Mouse (Mus musculus): Measurements from ENCODE around the gene Map3k5. TPM values are rescaled to one million over a fixed set of nuclear protein-coding genes. Genes with fewer than 3 reads are reported as not detected.

The Map3k5 gene
- polyA plus RNA-seq, 1 experiment from 2014 or later: 2.2 TPM

DNA sequence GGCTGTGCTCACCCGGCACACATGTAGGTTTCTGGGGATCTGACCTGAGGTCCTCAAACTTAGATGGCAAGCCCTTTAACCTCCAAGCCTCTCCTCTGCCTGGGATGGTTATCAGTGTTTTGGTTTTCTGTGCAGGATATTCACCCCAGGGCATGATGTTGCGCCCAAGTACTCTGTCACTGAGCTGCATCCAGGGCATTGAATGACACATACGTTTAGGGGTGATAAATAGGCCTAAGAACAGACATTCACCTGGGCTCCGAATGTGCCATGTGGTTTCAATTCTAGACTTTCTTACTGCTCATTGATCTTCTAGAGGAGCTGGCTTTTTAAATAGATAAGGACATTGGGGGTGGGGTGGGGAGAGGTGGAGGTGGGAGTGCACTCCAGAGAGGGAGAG lies 70.5 kb downstream of the Map3k5 start:
- H3K27me3 ChIP-seq (ENCODE audit: insufficient read depth, low read length): no peaks in the 10 kb centered on the region
- no peak overlapping the region for H3K4me2 ChIP-seq (ENCODE audit: low read length)
- WGBS: 83% methylated on average over 4 of the region's 4 CpGs
- ATAC-seq (replicated peaks; ENCODE audit: low FRiP score, low read depth) (no peak), DNase-seq (ENCODE audit: low spot score) (no peak)
- H3K4me1 ChIP-seq (replicated peaks; ENCODE audit: insufficient read depth, low read length): no peaks in the 10 kb centered on the region
- no peak overlapping the region for H3K9ac ChIP-seq (ENCODE audit: low read depth, low read length)
- H3K9me3 ChIP-seq (replicated peaks; ENCODE audit: low read length): no peaks in the 10 kb centered on the region
- no peak overlapping the region for H3K27ac ChIP-seq
- H3K4me3 ChIP-seq (replicated peaks; ENCODE audit: low read depth, low read length): no peak overlapping the region
- no peaks in the 10 kb centered on the region for H3K36me3 ChIP-seq (ENCODE audit: insufficient read depth, low read length)
- TF ChIP-seq CTCF (IDR thresholded peaks at IDR 0.05; ENCODE audit: low read depth): no peak

DNA sequence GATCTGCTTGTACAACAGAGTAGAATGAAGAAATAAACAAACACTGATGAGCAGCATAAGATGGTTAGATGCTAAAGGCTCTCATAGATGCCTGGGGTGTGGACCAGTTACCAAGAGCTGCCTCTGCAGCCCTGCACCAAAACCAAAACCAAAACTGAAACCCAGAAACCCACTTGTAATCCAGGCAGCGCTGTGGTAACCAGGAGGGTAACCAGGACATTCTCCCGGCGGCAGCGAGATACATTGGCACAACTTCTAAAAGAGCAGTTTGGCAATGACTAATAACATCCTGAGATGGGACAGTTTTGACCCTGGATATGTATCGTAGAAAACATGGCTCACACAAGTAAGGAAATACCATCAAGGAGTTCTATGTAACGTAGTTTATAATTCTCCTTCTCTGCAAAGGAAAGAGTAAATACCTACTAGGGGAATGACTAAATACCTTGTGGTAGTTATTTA lies 71.2 kb downstream of the Map3k5 start:
- no peak overlapping the region for H3K4me2 ChIP-seq (ENCODE audit: low read length)
- no peaks in the 10 kb centered on the region for H3K4me1 ChIP-seq (replicated peaks; ENCODE audit: insufficient read depth, low read length)
- H3K9ac ChIP-seq (ENCODE audit: low read depth, low read length): no peak overlapping the region
- no peaks in the 10 kb centered on the region for H3K9me3 ChIP-seq (replicated peaks; ENCODE audit: low read length)
- no peak overlapping the region for H3K27ac ChIP-seq
- 92% methylated on average over 6 of the region's 6 CpGs for WGBS
- ATAC-seq (replicated peaks; ENCODE audit: low FRiP score, low read depth) (no peak), DNase-seq (ENCODE audit: low spot score) (no peak)
- TF ChIP-seq CTCF (IDR thresholded peaks at IDR 0.05; ENCODE audit: low read depth): no peak
- no peaks in the 10 kb centered on the region for H3K36me3 ChIP-seq (ENCODE audit: insufficient read depth, low read length)
- H3K27me3 ChIP-seq (ENCODE audit: insufficient read depth, low read length): no peaks in the 10 kb centered on the region
- H3K4me3 ChIP-seq (replicated peaks; ENCODE audit: low read depth, low read length): no peak overlapping the region

DNA sequence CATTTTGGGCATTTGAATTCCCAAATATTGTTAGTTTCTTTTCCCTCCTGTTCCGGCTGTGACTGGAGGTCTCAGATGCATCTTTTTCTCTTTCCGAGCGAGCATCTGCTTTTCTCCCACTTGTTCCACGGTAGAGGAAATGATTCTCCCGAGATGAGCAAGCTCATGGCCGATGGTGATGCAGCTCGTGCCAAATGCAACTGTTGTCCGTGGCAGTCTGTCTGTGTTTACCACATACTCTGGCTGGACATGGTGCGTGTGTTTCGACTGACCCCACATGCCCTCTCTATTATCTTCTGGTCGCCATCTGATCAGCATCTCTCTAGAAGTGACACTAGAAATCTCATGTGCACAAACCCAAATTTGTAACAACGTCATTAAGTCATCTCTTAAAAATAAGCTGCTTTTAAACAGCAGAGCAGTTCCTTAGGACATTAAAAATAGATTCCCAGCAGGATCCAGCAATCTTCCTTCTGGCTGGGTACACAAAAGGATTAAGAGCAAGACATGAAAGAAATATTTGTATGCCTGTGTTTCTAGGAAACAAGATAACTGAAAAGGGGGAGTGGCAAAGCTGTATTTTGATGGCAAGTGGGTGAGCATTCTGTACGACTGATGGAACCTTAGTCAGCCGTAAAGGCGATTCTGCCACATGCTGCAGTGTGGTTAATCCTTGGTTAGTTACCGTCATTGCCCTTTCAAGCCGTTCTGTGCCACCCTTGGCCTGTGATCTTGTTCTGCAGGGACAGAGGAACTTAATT lies 72.2 kb downstream of the Map3k5 start:
- Histone ChIP-seq H3K27me3 (ENCODE audit: insufficient read depth, low read length) (no peaks in the 10 kb centered on the region), H3K36me3 (ENCODE audit: insufficient read depth, low read length) (no peaks in the 10 kb centered on the region), H3K4me2 (ENCODE audit: low read length) (no peak overlapping the region), H3K9me3 (replicated peaks; ENCODE audit: low read length) (no peaks in the 10 kb centered on the region), H3K4me3 (replicated peaks; ENCODE audit: low read depth, low read length) (no peak overlapping the region), H3K9ac (ENCODE audit: low read depth, low read length) (no peak overlapping the region), H3K4me1 (replicated peaks; ENCODE audit: insufficient read depth, low read length) (no peaks in the 10 kb centered on the region), H3K27ac (no peak overlapping the region)
- WGBS: 74% methylated on average over 17 of the region's 17 CpGs
- DNase-seq (ENCODE audit: low spot score): no peak
- TF ChIP-seq CTCF (IDR thresholded peaks at IDR 0.05; ENCODE audit: low read depth): no peak
- no peak for ATAC-seq (replicated peaks; ENCODE audit: low FRiP score, low read depth)

- Histone ChIP-seq H3K4me1 (replicated peaks; ENCODE audit: insufficient read depth, low read length) (no peaks in the 10 kb centered on the region), H3K9me3 (replicated peaks; ENCODE audit: low read length) (no peaks in the 10 kb centered on the region), H3K36me3 (ENCODE audit: insufficient read depth, low read length) (no peaks in the 10 kb centered on the region), H3K27me3 (ENCODE audit: insufficient read depth, low read length) (no peaks in the 10 kb centered on the region), H3K4me3 (replicated peaks; ENCODE audit: low read depth, low read length) (no peak overlapping the region), H3K27ac (no peak overlapping the region), H3K4me2 (ENCODE audit: low read length) (no peak overlapping the region), H3K9ac (ENCODE audit: low read depth, low read length) (no peak overlapping the region)
- DNase-seq (ENCODE audit: low spot score) (no peak), ATAC-seq (replicated peaks; ENCODE audit: low FRiP score, low read depth) (no peak)
- WGBS: 92% methylated on average over 6 of the region's 6 CpGs
- TF ChIP-seq CTCF (IDR thresholded peaks at IDR 0.05; ENCODE audit: low read depth): no peak
These were observed 75.0 kb downstream of the Map3k5 start for GRCm38 (mm10) chr10:20009310-20009709.

GRCm38 (mm10) chr10:20010018-20010417 lies 75.7 kb downstream of the Map3k5 start:
- 95% methylated on average over 3 of the region's 3 CpGs for WGBS
- H3K9ac ChIP-seq (ENCODE audit: low read depth, low read length): no peak overlapping the region
- H3K4me3 ChIP-seq (replicated peaks; ENCODE audit: low read depth, low read length): no peak overlapping the region
- DNase-seq (ENCODE audit: low spot score) (no peak), ATAC-seq (replicated peaks; ENCODE audit: low FRiP score, low read depth) (no peak)
- H3K9me3 ChIP-seq (replicated peaks; ENCODE audit: low read length): no peaks in the 10 kb centered on the region
- H3K36me3 ChIP-seq (ENCODE audit: insufficient read depth, low read length): no peaks in the 10 kb centered on the region
- no peak for TF ChIP-seq CTCF (IDR thresholded peaks at IDR 0.05; ENCODE audit: low read depth)
- H3K27me3 ChIP-seq (ENCODE audit: insufficient read depth, low read length): no peaks in the 10 kb centered on the region
- H3K4me1 ChIP-seq (replicated peaks; ENCODE audit: insufficient read depth, low read length): no peaks in the 10 kb centered on the region
- no peak overlapping the region for H3K27ac ChIP-seq
- no peak overlapping the region for H3K4me2 ChIP-seq (ENCODE audit: low read length)

DNA sequence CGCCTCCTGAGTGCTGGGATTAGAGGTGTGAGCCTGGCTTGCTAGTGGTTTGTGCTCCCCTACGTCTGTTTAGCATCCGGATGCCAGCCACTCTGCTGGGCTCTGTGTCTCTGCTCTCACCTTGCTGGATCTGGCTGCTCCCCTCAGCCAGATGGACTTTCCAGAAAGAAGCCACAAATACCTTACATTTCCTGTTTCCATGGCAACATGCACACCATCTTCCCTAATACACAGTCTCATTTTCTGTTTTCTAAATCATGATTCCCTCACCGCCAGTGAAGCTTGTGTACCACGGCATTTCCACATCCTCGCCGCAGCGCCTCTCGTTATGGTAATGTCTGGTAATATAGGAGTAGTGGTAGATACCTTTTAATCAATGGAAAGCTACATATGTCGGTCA lies 84.1 kb downstream of the Map3k5 start:
- no peaks in the 10 kb centered on the region for H3K9me3 ChIP-seq (replicated peaks; ENCODE audit: low read length)
- H3K4me2 ChIP-seq (ENCODE audit: low read length): no peak overlapping the region
- no peak for TF ChIP-seq CTCF (IDR thresholded peaks at IDR 0.05; ENCODE audit: low read depth)
- no peak for ATAC-seq (replicated peaks; ENCODE audit: low FRiP score, low read depth)
- H3K36me3 ChIP-seq (ENCODE audit: insufficient read depth, low read length): no peaks in the 10 kb centered on the region
- WGBS: 97% methylated on average over 10 of the region's 10 CpGs
- peaks cover 8% of the 10 kb centered on the region for H3K4me1 ChIP-seq (replicated peaks; ENCODE audit: insufficient read depth, low read length)
- no peak overlapping the region for H3K27ac ChIP-seq
- no peak overlapping the region for H3K9ac ChIP-seq (ENCODE audit: low read depth, low read length)
- no peaks in the 10 kb centered on the region for H3K27me3 ChIP-seq (ENCODE audit: insufficient read depth, low read length)
- H3K4me3 ChIP-seq (replicated peaks; ENCODE audit: low read depth, low read length): no peak overlapping the region
- DNase-seq (ENCODE audit: low spot score): no peak

DNA sequence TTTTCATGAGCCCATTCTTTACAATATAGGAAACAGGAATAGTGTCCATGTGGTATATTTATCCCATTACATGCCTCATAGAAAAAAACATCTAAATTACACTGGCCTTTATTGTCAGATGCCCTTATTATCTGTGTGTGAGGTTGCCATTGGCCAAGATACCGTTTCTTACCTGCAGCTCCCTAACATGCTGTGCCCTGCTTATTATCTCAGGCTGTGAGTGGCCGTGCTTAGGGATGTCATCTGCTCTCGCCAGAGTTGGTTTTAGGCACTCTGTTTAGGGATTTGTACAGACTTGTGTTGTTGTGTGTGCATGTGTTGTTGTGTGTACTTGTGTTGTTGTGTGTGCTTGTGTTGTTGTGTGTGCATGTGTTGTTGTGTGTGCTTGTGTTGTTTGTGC lies 84.5 kb downstream of the Map3k5 start:
- no peaks in the 10 kb centered on the region for H3K27me3 ChIP-seq (ENCODE audit: insufficient read depth, low read length)
- no peak overlapping the region for H3K9ac ChIP-seq (ENCODE audit: low read depth, low read length)
- no peak overlapping the region for H3K4me2 ChIP-seq (ENCODE audit: low read length)
- no peak for TF ChIP-seq CTCF (IDR thresholded peaks at IDR 0.05; ENCODE audit: low read depth)
- no peaks in the 10 kb centered on the region for H3K9me3 ChIP-seq (replicated peaks; ENCODE audit: low read length)
- no peak for ATAC-seq (replicated peaks; ENCODE audit: low FRiP score, low read depth)
- no peak for DNase-seq (ENCODE audit: low spot score)
- H3K4me3 ChIP-seq (replicated peaks; ENCODE audit: low read depth, low read length): no peak overlapping the region
- peaks cover 8% of the 10 kb centered on the region for H3K4me1 ChIP-seq (replicated peaks; ENCODE audit: insufficient read depth, low read length)
- no peaks in the 10 kb centered on the region for H3K36me3 ChIP-seq (ENCODE audit: insufficient read depth, low read length)
- 96% methylated on average over 3 of the region's 3 CpGs for WGBS
- H3K27ac ChIP-seq: no peak overlapping the region

All from kidney, postnatal 0 days (tissue).